In the genomic region with DNA sequence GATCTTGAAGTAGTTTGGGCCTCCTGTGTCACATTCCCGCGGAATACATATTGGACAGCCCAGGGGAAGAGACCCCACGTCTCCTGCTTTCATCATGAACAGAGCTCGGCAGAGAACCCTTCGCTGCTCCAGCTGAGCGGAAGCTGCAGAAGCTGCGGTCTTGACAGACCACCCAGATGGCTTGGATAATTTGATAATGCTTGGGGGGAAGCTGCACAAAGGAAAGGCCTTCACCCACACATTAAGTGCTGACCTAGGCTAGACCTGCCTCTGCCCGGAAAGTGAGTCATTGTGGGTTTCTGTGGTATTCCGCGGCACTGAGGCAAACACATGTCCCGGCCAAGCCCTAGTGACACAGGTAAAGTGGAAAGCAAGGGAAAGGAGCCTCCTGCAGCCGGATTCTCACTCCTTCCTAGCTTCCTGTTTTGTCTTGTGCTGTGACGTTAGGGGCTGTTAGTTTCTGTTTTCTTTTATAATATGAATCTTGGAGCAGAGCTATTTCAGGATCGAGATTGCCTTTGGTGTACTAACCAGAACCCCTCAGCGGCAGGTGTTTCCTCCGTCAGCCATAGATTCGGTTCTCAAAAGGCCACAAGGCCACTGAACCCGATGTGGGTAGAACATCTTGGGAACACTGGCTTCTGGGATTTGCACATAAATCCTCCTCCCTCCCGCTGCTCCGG, we compare ENCODE assay signal across 9 mouse cellular contexts. TPM values are rescaled to one million over a fixed set of nuclear protein-coding genes. Genes with fewer than 3 reads are reported as not detected.
DNase-seq lines count a peak whose midpoint lies in the region; ATAC-seq and TF ChIP-seq lines count a peak whose summit lies in the region.
"Had no signal": no experiment of that assay in that cellular context is flagged by ENCODE, and none has a peak within 500 bp of the region (broad histone marks: within the 10 kb centered on the region; RNA-seq: fewer than 3 reads in every experiment).

No protein-coding gene starts in this region.

- TF ChIP-seq POLR2A in lung, adult 2 months (IDR thresholded peaks at IDR 0.05; ENCODE audit: borderline replicate concordance, extremely low read depth, low read depth, low read length): no peak
- no peak for TF ChIP-seq POLR2A in cerebellum, adult 2 months (IDR thresholded peaks at IDR 0.05; ENCODE audit: borderline replicate concordance, insufficient read depth, low read length)

- no peak overlapping the region for H3K9ac ChIP-seq in lung, embryonic 15.5 days
- no peak overlapping the region for H3K9ac ChIP-seq in limb, embryonic 15.5 days
- no peak overlapping the region for H3K9ac ChIP-seq in hindbrain, embryonic 12.5 days
- H3K9ac ChIP-seq: hindbrain, embryonic 15.5 days had no signal

- H3K4me1 ChIP-seq in lung, embryonic 15.5 days: 0 out of 2 replicates have a peak, but pooled peaks cover 5% of the 10 kb centered on the region
- no peaks in the 10 kb centered on the region for H3K4me1 ChIP-seq in lung, adult 2 months (ENCODE audit: control insufficient read depth, insufficient read depth, low read length)
- peaks cover under 1% of the 10 kb centered on the region; the same call in 1 of the 2 replicates for H3K4me1 ChIP-seq in limb, embryonic 15.5 days
- no peaks in the 10 kb centered on the region for H3K4me1 ChIP-seq in cerebellum, adult 2 months (ENCODE audit: control insufficient read depth, insufficient read depth, low read length)
- H3K4me1 ChIP-seq in hindbrain, embryonic 12.5 days: peaks cover 11% of the 10 kb centered on the region; the same call in 1 of the 2 replicates

- no peak for DNase-seq in lung, adult 2 months
- DNase-seq in adrenal gland, adult 2 months: peak; percentile 48
- DNase-seq in spleen, postnatal 10 days (ENCODE audit: low spot score in 2 of 2): peak; percentile 28 to 43
- no peak for DNase-seq in cerebellum, adult 2 months
- DNase-seq in layer of hippocampus, postnatal 36 days: no peak

- H3K27ac ChIP-seq in lung, embryonic 15.5 days: 0 out of 2 replicates have a peak overlapping the region, but pooled peaks have one; percentile 9
- peak overlapping the region; percentile 27; the same call in 1 of the 2 replicates for H3K27ac ChIP-seq in limb, embryonic 15.5 days
- no peak overlapping the region for H3K27ac ChIP-seq in cerebellum, adult 2 months (ENCODE audit: insufficient read depth, low read length)
- H3K27ac ChIP-seq in hindbrain, embryonic 12.5 days: no peak overlapping the region
- H3K27ac ChIP-seq: hindbrain, embryonic 15.5 days had no signal

- H3K4me2 ChIP-seq in lung, embryonic 15.5 days: peak overlapping the region; percentile 4; the same call in 1 of the 2 replicates
- H3K4me2 ChIP-seq in limb, embryonic 15.5 days: no peak overlapping the region
- no peak overlapping the region for H3K4me2 ChIP-seq in hindbrain, embryonic 12.5 days (replicated peaks)
- H3K4me2 ChIP-seq: hindbrain, embryonic 15.5 days had no signal

- WGBS in lung, embryonic 15.5 days: 60% methylated on average over 20 of the region's 20 CpGs
- 48% methylated on average over 20 of the region's 20 CpGs for WGBS in lung, adult 2 months
- 59% methylated on average over 20 of the region's 20 CpGs for WGBS in limb, embryonic 15.5 days
- 70% methylated on average over 20 of the region's 20 CpGs for WGBS in cerebellum, adult 2 months
- 56% methylated on average over 20 of the region's 20 CpGs for WGBS in hindbrain, embryonic 12.5 days

- TF ChIP-seq CTCF in lung, adult 2 months (IDR thresholded peaks at IDR 0.05; ENCODE audit: insufficient read depth, low read length): no peak
- TF ChIP-seq CTCF in cerebellum, adult 2 months (IDR thresholded peaks at IDR 0.05; ENCODE audit: borderline replicate concordance, insufficient read depth, low read depth, low read length): no peak

- no peaks in the 10 kb centered on the region for H3K9me3 ChIP-seq in lung, embryonic 15.5 days
- no peaks in the 10 kb centered on the region for H3K9me3 ChIP-seq in limb, embryonic 15.5 days
- H3K9me3 ChIP-seq in hindbrain, embryonic 12.5 days (replicated peaks): no peaks in the 10 kb centered on the region
- H3K9me3 ChIP-seq: hindbrain, embryonic 15.5 days had no signal

- H3K36me3 ChIP-seq in lung, embryonic 15.5 days: no peaks in the 10 kb centered on the region
- no peaks in the 10 kb centered on the region for H3K36me3 ChIP-seq in limb, embryonic 15.5 days
- no peaks in the 10 kb centered on the region for H3K36me3 ChIP-seq in hindbrain, embryonic 12.5 days
- H3K36me3 ChIP-seq: hindbrain, embryonic 15.5 days had no signal

- no peak overlapping the region for H3K4me3 ChIP-seq in lung, embryonic 15.5 days
- no peak overlapping the region for H3K4me3 ChIP-seq in lung, adult 2 months (replicated peaks; ENCODE audit: extremely low read depth, low read depth, low read length)
- H3K4me3 ChIP-seq in limb, embryonic 15.5 days: no peak overlapping the region
- H3K4me3 ChIP-seq in cerebellum, adult 2 months (replicated peaks; ENCODE audit: insufficient read depth, low read depth, low read length): no peak overlapping the region
- H3K4me3 ChIP-seq in hindbrain, embryonic 12.5 days: no peak overlapping the region
- H3K4me3 ChIP-seq: hindbrain, embryonic 15.5 days had no signal

- H3K27me3 ChIP-seq in lung, embryonic 15.5 days: no peaks in the 10 kb centered on the region
- no peaks in the 10 kb centered on the region for H3K27me3 ChIP-seq in limb, embryonic 15.5 days
- no peaks in the 10 kb centered on the region for H3K27me3 ChIP-seq in cerebellum, adult 2 months (ENCODE audit: control insufficient read depth, insufficient read depth, low read length)
- no peaks in the 10 kb centered on the region for H3K27me3 ChIP-seq in hindbrain, embryonic 12.5 days
- H3K27me3 ChIP-seq: hindbrain, embryonic 15.5 days had no signal

- ATAC-seq in lung, embryonic 15.5 days (ENCODE audit: borderline replicate concordance, extremely low read depth, low FRiP score, low TSS enrichment): no peak
- no peak for ATAC-seq in limb, embryonic 15.5 days (ENCODE audit: insufficient number of reproducible peaks, low FRiP score, low TSS enrichment, low read depth)
- ATAC-seq in hindbrain, embryonic 12.5 days (ENCODE audit: low FRiP score): no peak

RNA-seq across cellular contexts. Expression of a gene that starts 33.6 kb away (rescaled TPM):
- 20.6 and 22.0 TPM in 2 replicates for polyA plus RNA-seq in lung, embryonic 15.5 days (2015; fragmentation: Nextera tagmentation; extraction: Ambion mirVana)
- 6.9 and 11.1 TPM in 2 replicates for polyA plus RNA-seq in lung, adult 2 months (2012; rRNA removed)
- total RNA-seq in adrenal gland, adult 2 months (2021): 10 to 100 TPM; 36.2 to 36.9 TPM
- 2.0 and 2.1 TPM in 2 replicates for polyA plus RNA-seq in adrenal gland, adult 2 months (2012; rRNA removed)
- polyA plus RNA-seq in limb, embryonic 15.5 days (2015; fragmentation: Nextera tagmentation; extraction: Ambion mirVana): 18.0 and 22.0 TPM in 2 replicates
- polyA plus RNA-seq in cerebellum, adult 2 months (2012; rRNA removed): 14.0 and 14.5 TPM in 2 replicates
- 51.9 and 52.8 TPM in 2 replicates for polyA plus RNA-seq in hindbrain, embryonic 12.5 days (2016; fragmentation: Nextera tagmentation; extraction: Ambion mirVana)
- 10 to 100 TPM; 74.5 to 74.6 TPM for total RNA-seq in layer of hippocampus, postnatal 36 days (2021)

Comparison
In these comparisons a context has a peak if more than half of its experiments do, and no peak if none do; other contexts are left out.
1. H3K27ac ChIP-seq: peak in lung, embryonic 15.5 days (single experiment) and limb, embryonic 15.5 days (single experiment); none in cerebellum, adult 2 months (single experiment) and hindbrain, embryonic 12.5 days (single experiment).
2. DNase-seq: peak in adrenal gland, adult 2 months (single experiment) and spleen, postnatal 10 days (2 of 2); none in lung, adult 2 months (single experiment), cerebellum, adult 2 months (0 of 2) and layer of hippocampus, postnatal 36 days (0 of 2).